In the genomic region with DNA sequence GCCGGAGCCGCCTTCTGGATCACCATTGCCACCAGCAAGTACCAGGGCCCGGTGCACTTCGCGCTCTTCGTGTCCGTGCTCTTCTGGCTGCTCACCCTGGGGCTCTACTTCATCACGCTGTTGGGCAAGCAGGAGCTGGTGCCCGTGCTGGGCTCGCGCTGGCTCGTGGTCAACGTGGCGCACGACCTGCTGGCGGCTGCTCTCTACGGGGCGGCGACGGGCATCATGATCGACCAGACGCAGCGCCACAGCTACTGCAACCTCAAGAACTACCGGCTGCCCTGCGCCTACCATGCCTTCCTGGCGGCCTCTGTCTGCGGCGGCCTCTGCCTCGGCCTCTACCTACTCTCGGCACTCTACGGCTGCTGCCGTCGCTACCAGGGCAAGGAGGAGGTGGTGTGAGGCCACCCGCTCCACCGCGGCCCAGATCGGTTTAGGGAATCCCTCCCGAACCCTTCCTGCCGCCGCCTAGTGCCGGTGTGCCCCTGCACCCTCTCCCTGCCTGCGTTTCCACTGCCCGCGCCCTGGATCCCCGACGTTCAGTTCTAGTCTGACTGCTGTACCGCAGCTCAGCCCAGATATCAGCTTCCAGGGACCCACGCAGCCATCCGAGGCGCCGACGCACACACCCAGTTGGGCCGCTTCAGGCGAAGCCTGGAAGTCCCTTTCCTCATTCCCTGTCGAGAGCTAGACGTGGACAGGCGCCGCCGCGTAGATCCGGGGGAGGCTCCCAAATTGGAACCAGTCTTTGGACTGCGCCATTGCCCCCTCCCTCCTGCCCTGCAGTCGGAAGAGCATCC, we compare ENCODE assay signal across 7 mouse cellular contexts. TPM values are rescaled to one million over a fixed set of nuclear protein-coding genes. Genes with fewer than 3 reads are reported as not detected.
DNase-seq lines count a peak whose midpoint lies in the region; ATAC-seq and TF ChIP-seq lines count a peak whose summit lies in the region.

No protein-coding gene starts in this region.

- WGBS in cerebellum, adult 2 months, result 6% methylated on average over 63 of the region's 63 CpGs
- under 1% methylated on average over 63 of the region's 63 CpGs for WGBS in hindbrain, embryonic 13.5 days
- WGBS in limb, embryonic 11.5 days, result under 1% methylated on average over 63 of the region's 63 CpGs
- under 1% methylated on average over 63 of the region's 63 CpGs for WGBS in midbrain, embryonic 11.5 days

- DNase-seq in T-cell, adult 2 months (ENCODE audit: low spot score), result peak; percentile 25
- DNase-seq in cerebellum, adult 2 months, result peak; percentile 74 to 79
- DNase-seq in frontal cortex, postnatal 36 days (ENCODE audit: low spot score in 2 of 2), result peak; percentile 70 to 72
- DNase-seq in limb, embryonic 11.5 days (ENCODE audit: low spot score), result peak; percentile 75
- DNase-seq in midbrain, embryonic 11.5 days (ENCODE audit: low spot score, missing footprints), result peak; percentile 96
- peak; percentile 52 for DNase-seq in right cerebral cortex, postnatal 4 days

- H3K27ac ChIP-seq in cerebellum, adult 2 months (ENCODE audit: insufficient read depth, low read length), result peak overlapping the region; percentile 20; the same call in 1 of the 2 replicates
- peak overlapping the region; percentile 48; the same call in 1 of the 2 replicates for H3K27ac ChIP-seq in hindbrain, embryonic 13.5 days
- H3K27ac ChIP-seq in limb, embryonic 11.5 days (replicated peaks; ENCODE audit: low read depth, low read length), result peak overlapping the region; percentile 64
- no peak overlapping the region for H3K27ac ChIP-seq in midbrain, embryonic 11.5 days (ENCODE audit: low read depth, low read length)

- H3K27me3 ChIP-seq in cerebellum, adult 2 months (ENCODE audit: control insufficient read depth, insufficient read depth, low read length), result no peaks in the 10 kb centered on the region
- peaks cover 46% of the 10 kb centered on the region for H3K27me3 ChIP-seq in hindbrain, embryonic 13.5 days
- no peaks in the 10 kb centered on the region for H3K27me3 ChIP-seq in limb, embryonic 11.5 days (ENCODE audit: control insufficient read depth, insufficient read depth, low read length)
- H3K27me3 ChIP-seq in midbrain, embryonic 11.5 days (ENCODE audit: control insufficient read depth, insufficient read depth, low read length), result peaks cover 28% of the 10 kb centered on the region

- H3K36me3 ChIP-seq in hindbrain, embryonic 13.5 days, result no peaks in the 10 kb centered on the region
- H3K36me3 ChIP-seq in limb, embryonic 11.5 days (ENCODE audit: control insufficient read depth, insufficient read depth, low read length), result no peaks in the 10 kb centered on the region
- no peaks in the 10 kb centered on the region for H3K36me3 ChIP-seq in midbrain, embryonic 11.5 days (ENCODE audit: control insufficient read depth, insufficient read depth, low read length)

- no peak for TF ChIP-seq POLR2A in cerebellum, adult 2 months (IDR thresholded peaks at IDR 0.05; ENCODE audit: borderline replicate concordance, insufficient read depth, low read length)

- ATAC-seq in hindbrain, embryonic 13.5 days (ENCODE audit: low FRiP score), result peak; percentile 47
- 0 out of 2 replicates have a peak, but pooled peaks have one; percentile 22 for ATAC-seq in limb, embryonic 11.5 days (ENCODE audit: insufficient number of reproducible peaks, low FRiP score, low TSS enrichment, low read depth)
- peak; percentile 41; the same call in 1 of the 2 replicates for ATAC-seq in midbrain, embryonic 11.5 days (ENCODE audit: low FRiP score)

- H3K9ac ChIP-seq in hindbrain, embryonic 13.5 days, result peak overlapping the region; percentile 79
- H3K9ac ChIP-seq in limb, embryonic 11.5 days (ENCODE audit: low read length), result peak overlapping the region; percentile 70
- peak overlapping the region; percentile 73 for H3K9ac ChIP-seq in midbrain, embryonic 11.5 days (ENCODE audit: low read length)

- no peak for TF ChIP-seq CTCF in cerebellum, adult 2 months (IDR thresholded peaks at IDR 0.05; ENCODE audit: borderline replicate concordance, insufficient read depth, low read depth, low read length)

- H3K4me2 ChIP-seq in hindbrain, embryonic 13.5 days, result peak overlapping the region; percentile 78
- H3K4me2 ChIP-seq in limb, embryonic 11.5 days (ENCODE audit: low read depth, severe bottlenecking), result peak overlapping the region; percentile 90
- H3K4me2 ChIP-seq in midbrain, embryonic 11.5 days, result peak overlapping the region; percentile 81

- peak overlapping the region; percentile 64 for H3K4me3 ChIP-seq in cerebellum, adult 2 months (replicated peaks; ENCODE audit: insufficient read depth, low read depth, low read length)
- H3K4me3 ChIP-seq in hindbrain, embryonic 13.5 days, result peak overlapping the region; percentile 65
- peak overlapping the region; percentile 64 for H3K4me3 ChIP-seq in limb, embryonic 11.5 days (ENCODE audit: low read depth, low read length)
- H3K4me3 ChIP-seq in midbrain, embryonic 11.5 days (ENCODE audit: low read depth, low read length), result peak overlapping the region; percentile 59

- no peaks in the 10 kb centered on the region for H3K9me3 ChIP-seq in hindbrain, embryonic 13.5 days
- no peaks in the 10 kb centered on the region for H3K9me3 ChIP-seq in limb, embryonic 11.5 days (ENCODE audit: control insufficient read depth, low read length)
- no peaks in the 10 kb centered on the region for H3K9me3 ChIP-seq in midbrain, embryonic 11.5 days (ENCODE audit: control insufficient read depth, low read length)

- 0 out of 2 replicates have a peak, but pooled peaks cover 3% of the 10 kb centered on the region for H3K4me1 ChIP-seq in cerebellum, adult 2 months (ENCODE audit: control insufficient read depth, insufficient read depth, low read length)
- peaks cover 24% of the 10 kb centered on the region for H3K4me1 ChIP-seq in hindbrain, embryonic 13.5 days (replicated peaks)
- peaks cover 15% of the 10 kb centered on the region; the same call in 1 of the 2 replicates for H3K4me1 ChIP-seq in limb, embryonic 11.5 days (ENCODE audit: control insufficient read depth, insufficient read depth, low read length)
- H3K4me1 ChIP-seq in midbrain, embryonic 11.5 days (ENCODE audit: control insufficient read depth, insufficient read depth, low read length), result peaks cover 5% of the 10 kb centered on the region

RNA-seq across cellular contexts. Expression of a gene that starts 0.8 kb away (rescaled TPM):
- polyA plus RNA-seq in cerebellum, adult 2 months (2012; rRNA removed), result 11.7 and 12.8 TPM in 2 replicates
- 1.5 and 1.7 TPM in 2 replicates for polyA plus RNA-seq in hindbrain, embryonic 13.5 days (2015; fragmentation: Nextera tagmentation; extraction: Ambion mirVana)
- polyA plus RNA-seq in limb, embryonic 11.5 days (2014; fragmentation: Nextera tagmentation; extraction: Ambion mirVana), result 12.3 and 16.6 TPM in 2 replicates
- 5.3 and 5.9 TPM in 2 replicates for polyA plus RNA-seq in midbrain, embryonic 11.5 days (2014; fragmentation: Nextera tagmentation; extraction: Ambion mirVana)

RNA-seq across cellular contexts. Expression of a gene that starts 15.8 kb away (rescaled TPM):
- 104 and 107 TPM in 2 replicates for polyA plus RNA-seq in cerebellum, adult 2 months (2012; rRNA removed)
- 55.3 and 58.7 TPM in 2 replicates for polyA plus RNA-seq in hindbrain, embryonic 13.5 days (2015; fragmentation: Nextera tagmentation; extraction: Ambion mirVana)
- polyA plus RNA-seq in limb, embryonic 11.5 days (2014; fragmentation: Nextera tagmentation; extraction: Ambion mirVana), result 11.7 and 12.6 TPM in 2 replicates
- 15.6 and 16.2 TPM in 2 replicates for polyA plus RNA-seq in midbrain, embryonic 11.5 days (2014; fragmentation: Nextera tagmentation; extraction: Ambion mirVana)

RNA-seq across cellular contexts. Expression of a gene that starts 19.1 kb away (rescaled TPM):
- 26.9 and 28.8 TPM in 2 replicates for polyA plus RNA-seq in cerebellum, adult 2 months (2012; rRNA removed)
- 6.4 and 8.6 TPM in 2 replicates for polyA plus RNA-seq in hindbrain, embryonic 13.5 days (2015; fragmentation: Nextera tagmentation; extraction: Ambion mirVana)
- 24.1 and 26.0 TPM in 2 replicates for polyA plus RNA-seq in limb, embryonic 11.5 days (2014; fragmentation: Nextera tagmentation; extraction: Ambion mirVana)
- polyA plus RNA-seq in midbrain, embryonic 11.5 days (2014; fragmentation: Nextera tagmentation; extraction: Ambion mirVana), result 11.1 and 12.9 TPM in 2 replicates

RNA-seq across cellular contexts. Expression of a gene that starts 54.1 kb away (rescaled TPM):
- polyA plus RNA-seq in cerebellum, adult 2 months (2012; rRNA removed), result 12.7 and 15.3 TPM in 2 replicates
- polyA plus RNA-seq in hindbrain, embryonic 13.5 days (2015; fragmentation: Nextera tagmentation; extraction: Ambion mirVana), result 4.4 and 4.6 TPM in 2 replicates
- 0.13 and 0.25 TPM in 2 replicates for polyA plus RNA-seq in limb, embryonic 11.5 days (2014; fragmentation: Nextera tagmentation; extraction: Ambion mirVana)
- 0.11 and 0.14 TPM in 2 replicates for polyA plus RNA-seq in midbrain, embryonic 11.5 days (2014; fragmentation: Nextera tagmentation; extraction: Ambion mirVana)

RNA-seq across cellular contexts. Expression of a gene that starts 57.7 kb away (rescaled TPM):
- polyA plus RNA-seq in cerebellum, adult 2 months (2012; rRNA removed), result 78.6 and 81.0 TPM in 2 replicates
- 27.0 and 27.9 TPM in 2 replicates for polyA plus RNA-seq in hindbrain, embryonic 13.5 days (2015; fragmentation: Nextera tagmentation; extraction: Ambion mirVana)
- polyA plus RNA-seq in limb, embryonic 11.5 days (2014; fragmentation: Nextera tagmentation; extraction: Ambion mirVana), result 28.4 and 29.4 TPM in 2 replicates
- 19.9 and 22.1 TPM in 2 replicates for polyA plus RNA-seq in midbrain, embryonic 11.5 days (2014; fragmentation: Nextera tagmentation; extraction: Ambion mirVana)

Comparison
In these comparisons a context has a peak if more than half of its experiments do, and no peak if none do; other contexts are left out.
1. DNase-seq: peak in every context shown above with its lines; median percentile 96 in midbrain, embryonic 11.5 days; 76 in cerebellum, adult 2 months; 75 in limb, embryonic 11.5 days; 71 in frontal cortex, postnatal 36 days; 52 in right cerebral cortex, postnatal 4 days; 25 in T-cell, adult 2 months.